Mouse (Mus musculus): ENCODE data around the gene Ilk. TPM values are rescaled to one million over a fixed set of nuclear protein-coding genes. Genes with fewer than 3 reads are reported as not detected.

The Ilk gene
- total and polyA plus RNA-seq, 3 experiments = 48.3 to 76.9 TPM; not detected in 1

- no peak for DNase-seq (ENCODE audit: low read depth, low spot score)
- Histone ChIP-seq H3K9me3 (replicated peaks; ENCODE audit: insufficient read depth, low read length) (no peaks in the 10 kb centered on the region), H3K4me1 (ENCODE audit: control insufficient read depth in 1 of 2, insufficient read depth in 2 of 2, low read length in 2 of 2) (no peaks in the 10 kb centered on the region), H3K9ac (ENCODE audit: control insufficient read depth, low read depth, low read length, poor library complexity, severe bottlenecking) (no peak overlapping the region), H3K79me2 (ENCODE audit: control insufficient read depth, insufficient read depth, low read length, poor library complexity) (no peaks in the 10 kb centered on the region), H3K27ac (ENCODE audit: control insufficient read depth, low read depth, low read length) (no peak overlapping the region), H3K4me3 (ENCODE audit: control insufficient read depth in 1 of 2, insufficient read depth in 1 of 2, low read depth in 2 of 2, low read length in 2 of 2) (no peak overlapping the region), H3K27me3 (ENCODE audit: control insufficient read depth in 1 of 2, insufficient read depth in 2 of 2, low read length in 2 of 2) (peaks cover 2 to 9% of the 10 kb centered on the region in 2 experiments; a peak in 3 of 4 replicates), H3K36me3 (ENCODE audit: control insufficient read depth in 1 of 2, insufficient read depth in 2 of 2, low read length in 2 of 2) (no peaks in the 10 kb centered on the region)
- TF ChIP-seq CTCF (IDR thresholded peaks at IDR 0.05 in 2 of 3, conservative IDR thresholded peaks at IDR 0.05 in 1 of 3; ENCODE audit: control insufficient read depth in 1 of 3, insufficient read depth in 1 of 3, low read depth in 2 of 3, low read length in 3 of 3, poor library complexity in 1 of 3, severe bottlenecking in 1 of 3) = no peak
- no peak for TF ChIP-seq MAX (IDR thresholded peaks at IDR 0.05; ENCODE audit: low read length)
- TF ChIP-seq JUND (IDR thresholded peaks at IDR 0.05; ENCODE audit: low read depth, low read length) = no peak
- no peak for TF ChIP-seq ZNF384 (IDR thresholded peaks at IDR 0.05; ENCODE audit: low read depth, low read length)
- TF ChIP-seq NELFE (IDR thresholded peaks at IDR 0.05; ENCODE audit: low read depth, low read length) = no peak
- TF ChIP-seq HCFC1 (IDR thresholded peaks at IDR 0.05; ENCODE audit: low read depth, low read length) = no peak
- no peak for TF ChIP-seq USF1 (IDR thresholded peaks at IDR 0.05; ENCODE audit: low read depth, low read length)
- TF ChIP-seq MAZ (IDR thresholded peaks at IDR 0.05; ENCODE audit: low read depth, low read length) = no peak
- no peak for TF ChIP-seq POLR2AphosphoS2 (IDR thresholded peaks at IDR 0.05; ENCODE audit: low read length)
- TF ChIP-seq GABPA (IDR thresholded peaks at IDR 0.05; ENCODE audit: low read depth, low read length) = no peak
- no peak for TF ChIP-seq USF2 (IDR thresholded peaks at IDR 0.05; ENCODE audit: borderline replicate concordance in 1 of 2, insufficient read depth in 1 of 2, low read depth in 1 of 2, low read length in 2 of 2)
- TF ChIP-seq ZC3H11A (IDR thresholded peaks at IDR 0.05; ENCODE audit: low read depth, low read length) = no peak
- no peak for TF ChIP-seq TCF12 (IDR thresholded peaks at IDR 0.05; ENCODE audit: low read depth, low read length)
Observed at GRCm38 (mm10) chr7:105769959-105770358, 33.6 kb downstream of the Ilk start.

- no peaks in the 10 kb centered on the region for H3K36me3 ChIP-seq (ENCODE audit: control insufficient read depth in 1 of 2, insufficient read depth in 2 of 2, low read length in 2 of 2)
- no peaks in the 10 kb centered on the region for H3K79me2 ChIP-seq (ENCODE audit: control insufficient read depth, insufficient read depth, low read length, poor library complexity)
- no peak for DNase-seq (ENCODE audit: low read depth, low spot score)
- no peaks in the 10 kb centered on the region for H3K4me1 ChIP-seq (ENCODE audit: control insufficient read depth in 1 of 2, insufficient read depth in 2 of 2, low read length in 2 of 2)
- TF ChIP-seq MAZ (IDR thresholded peaks at IDR 0.05; ENCODE audit: low read depth, low read length) = no peak
- no peak for TF ChIP-seq SMC3 (IDR thresholded peaks at IDR 0.05; ENCODE audit: low read depth, low read length)
- TF ChIP-seq TBP (IDR thresholded peaks at IDR 0.05; ENCODE audit: low read depth, low read length) = no peak
- no peak for TF ChIP-seq EP300 (IDR thresholded peaks at IDR 0.05; ENCODE audit: low read depth in 1 of 2, low read length in 2 of 2)
- no peak for TF ChIP-seq MAFK (IDR thresholded peaks at IDR 0.05; ENCODE audit: borderline replicate concordance, low read depth, low read length)
- TF ChIP-seq UBTF (IDR thresholded peaks at IDR 0.05; ENCODE audit: borderline replicate concordance, insufficient read depth, low read depth, low read length) = no peak
- no peak for TF ChIP-seq GATA1 (IDR thresholded peaks at IDR 0.05; ENCODE audit: low read depth, low read length)
- TF ChIP-seq HCFC1 (IDR thresholded peaks at IDR 0.05; ENCODE audit: low read depth, low read length) = no peak
- no peak for TF ChIP-seq SIN3A (IDR thresholded peaks at IDR 0.05; ENCODE audit: low read length)
- no peak for TF ChIP-seq ZKSCAN1 (IDR thresholded peaks at IDR 0.05; ENCODE audit: low read depth, low read length)
- no peak for TF ChIP-seq TAL1 (IDR thresholded peaks at IDR 0.05; ENCODE audit: low read length)
- no peaks in the 10 kb centered on the region for H3K9me3 ChIP-seq (replicated peaks; ENCODE audit: insufficient read depth, low read length)
- H3K27me3 ChIP-seq (ENCODE audit: control insufficient read depth in 1 of 2, insufficient read depth in 2 of 2, low read length in 2 of 2) = peaks cover 2 to 8% of the 10 kb centered on the region in 2 experiments; a peak in 3 of 4 replicates
- no peak overlapping the region for H3K9ac ChIP-seq (ENCODE audit: control insufficient read depth, low read depth, low read length, poor library complexity, severe bottlenecking)
- H3K4me3 ChIP-seq (ENCODE audit: control insufficient read depth in 1 of 2, insufficient read depth in 1 of 2, low read depth in 2 of 2, low read length in 2 of 2) = no peak overlapping the region
- no peak overlapping the region for H3K27ac ChIP-seq (ENCODE audit: control insufficient read depth, low read depth, low read length)
Observed at GRCm38 (mm10) chr7:105772331-105772730, 35.9 kb downstream of the Ilk start.

All from MEL (cell line).